ENCODE assay signal across 13 mouse cellular contexts in the genomic region with DNA sequence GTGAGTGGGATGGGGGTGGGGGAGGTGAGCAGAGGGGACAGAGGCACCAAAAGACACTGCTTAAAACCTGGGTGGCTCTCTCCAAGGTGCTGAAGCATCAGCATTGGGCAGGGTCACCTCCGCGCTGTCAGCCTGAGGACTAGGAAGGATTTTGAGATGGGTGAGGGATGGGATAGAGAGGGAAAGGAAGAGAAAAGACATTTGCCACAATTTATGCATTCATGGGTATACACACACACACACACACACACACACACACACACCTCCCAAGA.
A peak's percentile ranks its signal among the peaks of the same experiment; 100 is the strongest.
DNase-seq lines count a peak whose midpoint lies in the region; ATAC-seq and TF ChIP-seq lines count a peak whose summit lies in the region.
"Had no signal": no experiment of that assay in that cellular context is flagged by ENCODE, and none has a peak within 500 bp of the region (broad histone marks: within the 10 kb centered on the region; RNA-seq: fewer than 3 reads in every experiment).

No protein-coding gene starts in this region.

- peak; percentile 50 for DNase-seq in kidney, postnatal 10 days
- DNase-seq in kidney, adult 9 months = no peak
- peak; percentile 71 for DNase-seq in ZHBTc4 (ENCODE audit: low read depth, low spot score)
- DNase-seq in mesoderm, embryonic 11.5 days (ENCODE audit: low read depth, low spot score) = peak; percentile 74
- DNase-seq in cerebellum, postnatal 36 days = no peak
- DNase-seq: right cerebral cortex, postnatal 25 days; thymus, adult 18-20 months had no signal

- WGBS in heart, embryonic 12.5 days = 7% methylated on average over 2 of the region's 2 CpGs

- peaks cover 32% of the 10 kb centered on the region for H3K4me1 ChIP-seq in E14TG2a.4 (replicated peaks; ENCODE audit: low read depth, low read length)
- 0 out of 2 replicates have a peak, but pooled peaks cover 7% of the 10 kb centered on the region for H3K4me1 ChIP-seq in heart, embryonic 12.5 days (replicated peaks)

- H3K9ac ChIP-seq in heart, embryonic 12.5 days = no peak overlapping the region
- H3K9ac ChIP-seq: embryonic facial prominence, embryonic 12.5 days; limb, embryonic 15.5 days had no signal

- peaks cover 38% of the 10 kb centered on the region for H3K27me3 ChIP-seq in E14TG2a.4 (ENCODE audit: insufficient read depth, low read length)
- peaks cover 52% of the 10 kb centered on the region for H3K27me3 ChIP-seq in heart, embryonic 12.5 days (replicated peaks)

- TF ChIP-seq CTCF in E14TG2a.4 (conservative IDR thresholded peaks at IDR 0.05; ENCODE audit: low read length) = no peak

- no peak overlapping the region for H3K27ac ChIP-seq in heart, embryonic 12.5 days (ENCODE audit: poor library complexity, severe bottlenecking)
- H3K27ac ChIP-seq: embryonic facial prominence, embryonic 12.5 days; limb, embryonic 15.5 days; midbrain, embryonic 10.5 days had no signal

- no peak overlapping the region for H3K4me2 ChIP-seq in heart, embryonic 12.5 days
- H3K4me2 ChIP-seq: embryonic facial prominence, embryonic 12.5 days; limb, embryonic 15.5 days had no signal

- H3K36me3 ChIP-seq in E14TG2a.4 (ENCODE audit: insufficient read depth, low read length) = no peaks in the 10 kb centered on the region
- no peaks in the 10 kb centered on the region for H3K36me3 ChIP-seq in heart, embryonic 12.5 days
- H3K36me3 ChIP-seq: embryonic facial prominence, embryonic 12.5 days; limb, embryonic 15.5 days; midbrain, embryonic 10.5 days had no signal

- 0 out of 2 replicates have a peak overlapping the region, but pooled peaks have one; percentile 14 for H3K4me3 ChIP-seq in E14TG2a.4 (replicated peaks; ENCODE audit: low read length)
- no peak overlapping the region for H3K4me3 ChIP-seq in heart, embryonic 12.5 days
- H3K4me3 ChIP-seq: embryonic facial prominence, embryonic 12.5 days; limb, embryonic 15.5 days had no signal

- no peaks in the 10 kb centered on the region for H3K9me3 ChIP-seq in E14TG2a.4 (ENCODE audit: low read length)
- no peaks in the 10 kb centered on the region for H3K9me3 ChIP-seq in heart, embryonic 12.5 days (replicated peaks)
- H3K9me3 ChIP-seq: embryonic facial prominence, embryonic 12.5 days; limb, embryonic 15.5 days; midbrain, embryonic 10.5 days had no signal

- ATAC-seq in heart, embryonic 12.5 days (ENCODE audit: insufficient number of reproducible peaks, low FRiP score) = no peak
- ATAC-seq: inflammation-experienced regulatory T-cells, adult 6 months had no signal

Comparison
In these comparisons a context has a peak if more than half of its experiments do, and no peak if none do; other contexts are left out.
1. DNase-seq: peak in kidney, postnatal 10 days (single experiment), ZHBTc4 (single experiment) and mesoderm, embryonic 11.5 days (single experiment); none in kidney, adult 9 months (single experiment) and cerebellum, postnatal 36 days (0 of 2).